Mouse (Mus musculus) megakaryocyte progenitor cell, adult 5-6 weeks (primary cell): ENCODE data around the gene Foxp1. TPM values are rescaled to one million over a fixed set of nuclear protein-coding genes. Genes with fewer than 3 reads are reported as not detected.

Source experiments
- ATAC-seq: replicated peaks from 2 replicates; pipeline ENCODE4 v1.8.0; 2016; ENCODE audit warnings: mild to moderate bottlenecking, moderate TSS enrichment, inconsistent platforms; ENCODE audit not compliant: poor library complexity
- total RNA-seq, 2 experiments: library from RNA; stranded (forward) in 1 of 2; stranded (reverse) in 1 of 2; fragments of 157-497, 149-512 nt in 1 of 2; fragments of 200-1000 nt in 1 of 2; gene quantifications; 2 replicates each; pipeline versions ENCODE4 v1.2.3 to v1.2.4; 2015 to 2017

Foxp1 gene
- total RNA-seq, 2 experiments from 2014 or later = 49.5 to 97.3 TPM

GRCm38 (mm10) chr6:99107081-99107482, 415.4 kb downstream of the Foxp1 start:
- peak; percentile 41 for ATAC-seq

- ATAC-seq = peak; percentile 66
These were observed 416.5 kb downstream of the Foxp1 start for GRCm38 (mm10) chr6:99105979-99106378.

- ATAC-seq = no peak
These were observed 418.1 kb downstream of the Foxp1 start for GRCm38 (mm10) chr6:99104446-99104845.

- ATAC-seq = no peak
These were observed 418.6 kb downstream of the Foxp1 start for GRCm38 (mm10) chr6:99103911-99104310.

GRCm38 (mm10) chr6:99101489-99101908, 421.0 kb downstream of the Foxp1 start:
- no peak for ATAC-seq

- no peak for ATAC-seq
These were observed 422.2 kb downstream of the Foxp1 start for GRCm38 (mm10) chr6:99100331-99100730.

GRCm38 (mm10) chr6:99099781-99100180, 422.7 kb downstream of the Foxp1 start:
- ATAC-seq = no peak

- ATAC-seq = no peak
These were observed 425.3 kb downstream of the Foxp1 start for GRCm38 (mm10) chr6:99097191-99097590.

- ATAC-seq = no peak
These were observed 425.8 kb downstream of the Foxp1 start for GRCm38 (mm10) chr6:99096776-99097166.

- peak; percentile 54 for ATAC-seq
These were observed 426.3 kb downstream of the Foxp1 start for GRCm38 (mm10) chr6:99096105-99096775.

GRCm38 (mm10) chr6:99095185-99096104, 427.1 kb downstream of the Foxp1 start:
- peak; percentile 75 for ATAC-seq

GRCm38 (mm10) chr6:99094339-99094989, 428.1 kb downstream of the Foxp1 start:
- peak; percentile 35 for ATAC-seq

- ATAC-seq = no peak
These were observed 428.7 kb downstream of the Foxp1 start for GRCm38 (mm10) chr6:99093856-99094255.

GRCm38 (mm10) chr6:99093208-99093607, 429.3 kb downstream of the Foxp1 start:
- no peak for ATAC-seq

- no peak for ATAC-seq
These were observed 430.7 kb downstream of the Foxp1 start for GRCm38 (mm10) chr6:99091799-99092198.

GRCm38 (mm10) chr6:99087598-99087997, 434.9 kb downstream of the Foxp1 start:
- no peak for ATAC-seq

GRCm38 (mm10) chr6:99084956-99085355, 437.6 kb downstream of the Foxp1 start:
- no peak for ATAC-seq

GRCm38 (mm10) chr6:99081259-99081658, 441.3 kb downstream of the Foxp1 start:
- no peak for ATAC-seq

GRCm38 (mm10) chr6:99079041-99079835, 443.3 kb downstream of the Foxp1 start:
- ATAC-seq = no peak

- peak; percentile 48 for ATAC-seq
These were observed 444.4 kb downstream of the Foxp1 start for GRCm38 (mm10) chr6:99078089-99078488.
